In genomic region chr2:128321475-128321874, GRCm38 (mm10) we compare ENCODE assay signal across 9 mouse cellular contexts.
DNase-seq lines count a peak whose midpoint lies in the region; ATAC-seq and TF ChIP-seq lines count a peak whose summit lies in the region.
"Had no signal": no experiment of that assay in that cellular context is flagged by ENCODE, and none has a peak within 500 bp of the region (broad histone marks: within the 10 kb centered on the region; RNA-seq: fewer than 3 reads in every experiment).

No protein-coding gene starts in this region.

- H3K9me3 ChIP-seq in hindbrain, embryonic 15.5 days, result no peaks in the 10 kb centered on the region
- H3K9me3 ChIP-seq in hindbrain, embryonic 12.5 days (replicated peaks), result no peaks in the 10 kb centered on the region
- no peaks in the 10 kb centered on the region for H3K9me3 ChIP-seq in embryonic facial prominence, embryonic 14.5 days (ENCODE audit: control insufficient read depth, low read length)
- H3K9me3 ChIP-seq in heart, embryonic 14.5 days (ENCODE audit: control insufficient read depth, low read length), result no peaks in the 10 kb centered on the region
- no peaks in the 10 kb centered on the region for H3K9me3 ChIP-seq in intestine, embryonic 15.5 days
- H3K9me3 ChIP-seq: neural tube, embryonic 12.5 days had no signal

- no peaks in the 10 kb centered on the region for H3K36me3 ChIP-seq in hindbrain, embryonic 15.5 days
- no peaks in the 10 kb centered on the region for H3K36me3 ChIP-seq in hindbrain, embryonic 12.5 days
- H3K36me3 ChIP-seq in embryonic facial prominence, embryonic 14.5 days (ENCODE audit: control insufficient read depth, insufficient read depth, low read length), result no peaks in the 10 kb centered on the region
- no peaks in the 10 kb centered on the region for H3K36me3 ChIP-seq in heart, embryonic 14.5 days (ENCODE audit: control insufficient read depth, insufficient read depth, low read length)
- no peaks in the 10 kb centered on the region for H3K36me3 ChIP-seq in kidney, adult 2 months (ENCODE audit: control insufficient read depth, insufficient read depth, low read length)
- H3K36me3 ChIP-seq in intestine, embryonic 15.5 days, result no peaks in the 10 kb centered on the region
- H3K36me3 ChIP-seq: neural tube, embryonic 12.5 days had no signal

- DNase-seq in embryonic facial prominence, embryonic 14.5 days (ENCODE audit: low spot score), result peak; percentile 61
- DNase-seq in lung, postnatal 25 days (ENCODE audit: low spot score), result peak; percentile 28
- DNase-seq in kidney, adult 2 months, result no peak
- DNase-seq: thymus, postnatal 25 days had no signal

- peaks cover 15% of the 10 kb centered on the region for H3K4me1 ChIP-seq in hindbrain, embryonic 15.5 days (replicated peaks)
- peaks cover 10% of the 10 kb centered on the region for H3K4me1 ChIP-seq in hindbrain, embryonic 12.5 days
- H3K4me1 ChIP-seq in embryonic facial prominence, embryonic 14.5 days (ENCODE audit: control insufficient read depth, insufficient read depth, low read length), result peaks cover 25% of the 10 kb centered on the region
- peaks cover 34 to 48% of the 10 kb centered on the region in 2 experiments for H3K4me1 ChIP-seq in heart, embryonic 14.5 days (ENCODE audit: control insufficient read depth in 2 of 2, insufficient read depth in 2 of 2, low read length in 2 of 2)
- H3K4me1 ChIP-seq in kidney, adult 2 months (ENCODE audit: control insufficient read depth, insufficient read depth, low read length), result no peaks in the 10 kb centered on the region
- peaks cover 9% of the 10 kb centered on the region for H3K4me1 ChIP-seq in intestine, embryonic 15.5 days (replicated peaks)

- H3K27ac ChIP-seq in hindbrain, embryonic 15.5 days (replicated peaks), result no peak overlapping the region
- no peak overlapping the region for H3K27ac ChIP-seq in hindbrain, embryonic 12.5 days
- 0 out of 2 replicates have a peak overlapping the region, but pooled peaks have one; percentile 5 for H3K27ac ChIP-seq in embryonic facial prominence, embryonic 14.5 days (replicated peaks; ENCODE audit: low read depth, low read length)
- H3K27ac ChIP-seq in heart, embryonic 14.5 days (replicated peaks in 1 of 2; ENCODE audit: control insufficient read depth in 1 of 2, insufficient read depth in 1 of 2, low read depth in 2 of 2, low read length in 2 of 2), result peak overlapping the region; percentile 52 to 69
- H3K27ac ChIP-seq in kidney, adult 2 months (ENCODE audit: insufficient read depth, low read depth, low read length), result no peak overlapping the region
- H3K27ac ChIP-seq in intestine, embryonic 15.5 days, result no peak overlapping the region
- H3K27ac ChIP-seq: neural tube, embryonic 12.5 days had no signal

- no peak overlapping the region for H3K4me3 ChIP-seq in hindbrain, embryonic 15.5 days
- H3K4me3 ChIP-seq in hindbrain, embryonic 12.5 days, result no peak overlapping the region
- H3K4me3 ChIP-seq in embryonic facial prominence, embryonic 14.5 days (ENCODE audit: low read depth, low read length), result no peak overlapping the region
- no peak overlapping the region for H3K4me3 ChIP-seq in heart, embryonic 14.5 days (ENCODE audit: control insufficient read depth in 1 of 2, insufficient read depth in 1 of 2, low read depth in 1 of 2, low read length in 2 of 2)
- no peak overlapping the region for H3K4me3 ChIP-seq in kidney, adult 2 months (ENCODE audit: insufficient read depth, low read depth, low read length)
- no peak overlapping the region for H3K4me3 ChIP-seq in intestine, embryonic 15.5 days (replicated peaks)
- H3K4me3 ChIP-seq: neural tube, embryonic 12.5 days had no signal

- no peak for TF ChIP-seq CTCF in kidney, adult 2 months (conservative IDR thresholded peaks at IDR 0.05; ENCODE audit: insufficient read depth, insufficient read length, low read depth, low read length)

- H3K27me3 ChIP-seq in hindbrain, embryonic 15.5 days, result no peaks in the 10 kb centered on the region
- no peaks in the 10 kb centered on the region for H3K27me3 ChIP-seq in hindbrain, embryonic 12.5 days
- H3K27me3 ChIP-seq in embryonic facial prominence, embryonic 14.5 days (replicated peaks; ENCODE audit: control insufficient read depth, insufficient read depth, low read length), result no peaks in the 10 kb centered on the region
- H3K27me3 ChIP-seq in heart, embryonic 14.5 days (ENCODE audit: control insufficient read depth, insufficient read depth, low read length), result no peaks in the 10 kb centered on the region
- H3K27me3 ChIP-seq in kidney, adult 2 months (replicated peaks; ENCODE audit: control insufficient read depth, insufficient read depth, low read length), result no peaks in the 10 kb centered on the region
- H3K27me3 ChIP-seq in intestine, embryonic 15.5 days (replicated peaks), result no peaks in the 10 kb centered on the region
- H3K27me3 ChIP-seq: neural tube, embryonic 12.5 days had no signal

- no peak for TF ChIP-seq POLR2A in kidney, adult 2 months (IDR thresholded peaks at IDR 0.05; ENCODE audit: low read depth, low read length)

- ATAC-seq in hindbrain, embryonic 15.5 days (ENCODE audit: low FRiP score, low read depth), result peak; percentile 36; the same call in 1 of the 2 replicates
- ATAC-seq in hindbrain, embryonic 12.5 days (ENCODE audit: low FRiP score), result no peak
- no peak for ATAC-seq in embryonic facial prominence, embryonic 14.5 days (ENCODE audit: low read depth)
- peak; percentile 52; the same call in 1 of the 2 replicates for ATAC-seq in heart, embryonic 14.5 days (ENCODE audit: insufficient number of reproducible peaks, insufficient read depth, low FRiP score, low read depth)
- no peak for ATAC-seq in intestine, embryonic 15.5 days

- no peak overlapping the region for H3K4me2 ChIP-seq in hindbrain, embryonic 15.5 days
- H3K4me2 ChIP-seq in hindbrain, embryonic 12.5 days (replicated peaks), result no peak overlapping the region
- H3K4me2 ChIP-seq in embryonic facial prominence, embryonic 14.5 days (ENCODE audit: low read depth, low read length), result no peak overlapping the region
- H3K4me2 ChIP-seq in heart, embryonic 14.5 days (ENCODE audit: low read length), result no peak overlapping the region
- H3K4me2 ChIP-seq in intestine, embryonic 15.5 days (replicated peaks), result no peak overlapping the region
- H3K4me2 ChIP-seq: neural tube, embryonic 12.5 days had no signal

- no peak overlapping the region for H3K9ac ChIP-seq in hindbrain, embryonic 15.5 days
- no peak overlapping the region for H3K9ac ChIP-seq in hindbrain, embryonic 12.5 days
- no peak overlapping the region for H3K9ac ChIP-seq in embryonic facial prominence, embryonic 14.5 days (ENCODE audit: low read depth, low read length)
- no peak overlapping the region; the same call in 1 of the 2 replicates for H3K9ac ChIP-seq in heart, embryonic 14.5 days (ENCODE audit: low read length)
- H3K9ac ChIP-seq in intestine, embryonic 15.5 days, result no peak overlapping the region
- H3K9ac ChIP-seq: neural tube, embryonic 12.5 days had no signal

- WGBS in hindbrain, embryonic 15.5 days, result 50% methylated on average over 2 of the region's 2 CpGs
- WGBS in hindbrain, embryonic 12.5 days, result 55% methylated on average over 2 of the region's 2 CpGs
- 74% methylated on average over 2 of the region's 2 CpGs for WGBS in embryonic facial prominence, embryonic 14.5 days
- 23% methylated on average over 2 of the region's 2 CpGs for WGBS in heart, embryonic 14.5 days
- WGBS in kidney, adult 2 months, result 68% methylated on average over 2 of the region's 2 CpGs
- WGBS in intestine, embryonic 15.5 days, result 62% methylated on average over 2 of the region's 2 CpGs

Comparison
In these comparisons a context has a peak if more than half of its experiments do, and no peak if none do; other contexts are left out.
1. ATAC-seq: peak in hindbrain, embryonic 15.5 days (single experiment) and heart, embryonic 14.5 days (single experiment); none in hindbrain, embryonic 12.5 days (single experiment), embryonic facial prominence, embryonic 14.5 days (single experiment) and intestine, embryonic 15.5 days (single experiment).
2. H3K27ac ChIP-seq: peak in embryonic facial prominence, embryonic 14.5 days (single experiment) and heart, embryonic 14.5 days (2 of 2); none in hindbrain, embryonic 15.5 days (single experiment), hindbrain, embryonic 12.5 days (single experiment), kidney, adult 2 months (single experiment) and intestine, embryonic 15.5 days (single experiment).